Mouse (Mus musculus) adrenal gland, adult 8-10 months (tissue): ENCODE measurements around the gene Gm28870. TPM values are rescaled to one million over a fixed set of nuclear protein-coding genes. Genes with fewer than 3 reads are reported as not detected.
"Not testable (repeated sequence)": the region's sequence is repeated elsewhere in the genome, so short reads cannot be mapped to it uniquely, and the experiment has no call there.

Experiments used
- DNase-seq: peaks from one replicate; pipeline ENCODE4 v3.0.0; 2022
- total RNA-seq, 4 experiments: library from RNA; stranded (reverse); gene quantifications; 2 replicates each; pipeline ENCODE4 v1.2.4; 2022

Gm28870 gene
- total RNA-seq, result not detected

DNA sequence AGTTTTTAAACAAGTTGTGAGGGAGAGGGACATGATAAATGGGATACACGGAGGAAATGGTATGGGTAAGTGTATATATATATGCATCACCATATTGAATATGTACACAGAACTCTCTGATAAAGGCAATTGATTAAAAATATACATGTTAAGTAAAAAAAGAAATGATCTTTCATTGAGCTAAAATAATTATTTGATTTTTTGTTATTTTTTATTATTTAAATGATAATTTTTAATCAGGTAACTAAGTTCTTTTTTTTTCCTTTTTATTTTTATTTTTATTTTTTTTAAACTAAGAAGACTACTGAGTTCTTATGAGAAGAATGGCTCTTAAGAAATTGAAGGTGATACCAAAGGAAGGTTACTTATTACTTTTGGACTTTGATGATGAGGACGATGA, at the start of gene Gm28870:
Gene Gm28870, plus strand, starts transcription at position 301 of the 400 bp plus-strand sequence.
- not testable (repeated sequence) for DNase-seq
